Mouse (Mus musculus): ENCODE results near the gene Chn2.

Gene Chn2

DNA sequence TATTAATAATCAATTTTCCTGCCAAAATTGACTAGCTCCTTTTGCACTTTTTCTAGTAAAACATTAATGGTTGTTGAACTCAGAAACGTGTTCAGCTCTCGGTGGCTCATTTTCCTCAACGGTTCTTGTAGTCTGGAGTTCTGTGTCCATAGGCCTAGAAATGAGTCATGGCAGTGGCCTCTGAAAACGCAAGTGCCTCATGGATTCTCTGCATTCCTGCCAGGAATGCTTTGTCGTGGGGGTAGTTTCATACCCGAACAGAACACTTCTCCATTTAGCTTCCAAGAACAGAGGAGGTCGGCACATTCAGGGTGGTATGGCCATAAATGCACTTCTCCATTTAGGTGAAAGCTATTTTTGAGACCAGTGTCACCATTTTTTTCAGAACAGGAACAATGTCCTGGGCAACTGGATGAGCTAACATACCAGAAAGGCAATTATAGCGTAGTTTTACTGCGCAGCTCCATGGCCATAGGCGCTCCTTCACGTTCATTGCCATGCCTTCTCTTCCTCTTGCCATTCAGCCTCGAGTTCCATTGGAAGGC, 244.9 kb downstream of the Chn2 start:
- DNase-seq (ENCODE audit: low spot score): no peak

DNA sequence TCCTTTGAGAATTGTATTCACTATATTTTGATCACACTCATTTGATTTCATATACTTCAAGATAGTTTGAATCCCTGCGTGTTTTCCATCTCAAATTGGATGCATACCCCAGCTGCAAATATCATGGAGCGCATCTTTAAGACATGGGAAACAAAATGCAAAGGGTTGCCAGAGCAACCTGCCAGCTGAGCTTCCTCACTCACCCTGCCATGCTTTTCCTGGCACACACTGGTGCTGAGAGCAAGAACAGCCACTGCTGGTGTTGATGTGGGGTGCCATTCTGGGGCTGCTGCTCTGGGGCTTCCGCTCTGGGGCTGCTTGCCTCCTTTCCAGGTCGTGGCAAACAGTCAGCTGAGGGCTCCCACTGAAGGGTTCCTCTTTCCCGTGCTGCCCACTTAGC, 247.5 kb downstream of the Chn2 start:
- DNase-seq (ENCODE audit: low spot score): no peak

DNA sequence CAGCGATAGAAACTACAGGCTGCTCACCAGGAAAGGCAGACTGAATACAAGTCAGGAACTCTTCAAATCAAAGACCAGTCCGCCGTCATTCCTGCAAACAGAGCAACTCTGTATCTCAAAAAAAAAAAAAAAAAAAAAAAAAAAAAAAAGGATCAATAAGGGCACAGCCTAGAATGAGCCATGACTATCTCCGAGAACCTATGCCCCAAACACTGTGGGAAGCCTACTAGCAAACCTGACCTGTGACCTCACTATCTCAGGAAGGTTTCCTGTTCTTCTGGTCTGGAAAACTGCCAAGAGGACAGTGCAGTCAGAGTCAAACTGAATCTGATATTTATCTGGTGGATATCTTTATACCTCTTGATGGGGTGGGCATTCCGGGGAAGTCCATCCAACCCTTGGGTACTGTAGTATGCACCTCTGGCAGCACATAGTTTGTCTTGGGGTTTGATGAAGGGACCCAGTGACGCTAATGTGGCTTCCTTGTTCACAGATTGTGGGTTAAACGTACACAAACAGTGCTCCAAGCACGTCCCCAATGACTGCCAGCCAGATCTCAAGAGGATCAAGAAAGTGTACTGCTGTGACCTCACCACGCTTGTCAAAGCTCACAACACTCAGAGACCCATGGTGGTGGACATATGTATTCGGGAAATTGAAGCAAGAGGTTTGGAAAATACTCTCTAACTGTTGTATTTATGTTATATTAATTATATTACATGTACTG, 250.6 kb downstream of the Chn2 start:
- no peak for DNase-seq (ENCODE audit: low spot score)

DNA sequence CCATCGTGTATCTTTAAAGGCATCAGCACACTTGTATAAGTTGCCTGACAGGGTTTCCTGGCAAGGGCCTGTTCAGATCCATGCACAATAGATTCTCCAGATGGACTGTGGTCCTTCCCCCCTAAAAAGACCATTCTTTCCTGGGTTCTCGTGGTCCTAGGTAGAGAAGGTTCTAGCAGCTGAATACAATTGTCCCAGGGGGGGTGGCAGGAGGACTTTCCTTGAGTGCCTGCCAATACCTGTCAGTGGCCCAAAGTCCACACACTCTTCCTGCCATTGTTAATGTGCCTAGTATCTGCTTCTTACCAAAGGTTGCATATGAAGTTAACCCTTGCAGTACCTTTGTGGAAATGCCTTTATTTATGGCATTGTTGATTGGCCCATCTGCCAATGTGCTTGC, 257.9 kb downstream of the Chn2 start:
- DNase-seq (ENCODE audit: low spot score): no peak

DNA sequence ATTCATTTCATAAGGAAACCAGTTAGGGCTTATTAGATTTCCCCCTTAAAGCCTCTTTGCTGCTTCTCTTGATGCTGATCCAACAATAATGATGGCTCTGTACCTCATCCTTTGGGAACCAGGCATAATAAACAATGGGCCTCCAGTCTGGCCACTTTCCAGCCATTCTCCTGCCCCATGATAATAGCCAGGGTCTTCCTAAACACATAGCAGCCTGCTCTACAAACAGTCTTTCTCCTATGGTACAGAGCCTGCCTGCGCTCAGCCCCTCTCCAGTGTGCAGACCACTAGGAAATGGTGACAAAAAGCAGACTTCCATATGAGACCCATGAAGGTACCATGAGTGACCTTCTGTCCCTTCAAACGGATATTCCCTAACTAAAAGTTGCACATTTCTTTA, 260.1 kb downstream of the Chn2 start:
- no peak for DNase-seq (ENCODE audit: low spot score)

DNA sequence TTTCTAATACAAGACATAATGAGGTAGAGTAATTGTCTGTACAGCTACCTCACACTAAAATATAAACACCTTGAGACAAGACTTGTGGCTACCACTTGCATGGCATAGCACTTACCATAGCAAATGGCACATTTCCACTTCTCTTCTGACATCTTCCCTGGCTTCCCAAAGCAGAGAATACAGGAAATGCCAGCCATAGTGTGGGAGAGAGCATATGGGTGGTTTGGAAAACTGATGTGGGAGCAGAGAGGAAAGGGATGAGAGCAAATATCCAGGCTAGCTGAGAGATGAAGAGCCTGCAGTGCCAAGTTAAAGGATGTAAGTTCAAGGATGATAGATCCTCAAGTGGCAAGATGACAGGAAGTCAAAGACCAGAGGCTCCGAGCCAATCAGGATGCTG, 266.4 kb downstream of the Chn2 start:
- no peak for DNase-seq (ENCODE audit: low spot score)

DNA sequence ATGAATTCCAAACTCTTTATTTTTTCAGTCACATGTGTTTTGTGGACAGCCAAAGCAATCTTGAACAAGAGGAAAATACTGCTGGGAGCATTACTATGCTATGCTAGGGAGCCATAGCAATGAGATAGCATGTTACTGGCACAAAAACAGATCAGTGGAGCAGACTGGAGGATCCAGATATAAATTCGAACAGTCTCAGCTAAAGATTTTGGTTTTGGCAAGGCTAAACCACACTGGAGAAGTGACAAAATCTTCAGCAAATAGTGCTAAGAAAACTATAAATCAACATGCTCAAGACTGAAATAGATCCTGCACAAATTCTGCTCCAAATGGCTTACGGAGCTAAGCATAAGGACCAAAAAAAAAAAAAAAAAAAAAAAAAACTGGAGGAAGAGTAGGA, 273.7 kb downstream of the Chn2 start:
- no peak for DNase-seq (ENCODE audit: low spot score)

DNA sequence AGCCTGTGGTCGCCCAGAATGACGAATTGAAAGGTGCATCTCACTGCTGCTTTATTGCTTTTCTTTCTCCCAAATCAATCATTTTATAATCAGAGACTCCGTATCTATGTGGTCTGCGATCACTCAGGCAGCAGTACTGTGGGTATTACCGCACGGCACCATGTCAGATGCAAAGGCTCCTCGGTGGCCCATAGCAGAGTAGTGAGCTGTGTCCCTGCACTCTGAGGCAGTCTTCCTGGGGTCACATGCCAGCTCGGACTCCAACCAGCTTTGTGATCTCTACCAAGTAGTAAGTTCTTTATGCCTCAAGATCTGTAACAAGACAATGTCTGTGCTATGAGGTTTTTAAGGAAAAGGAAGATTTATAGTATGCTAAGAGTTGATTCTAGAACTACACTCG, 279.3 kb downstream of the Chn2 start:
- DNase-seq (ENCODE audit: low spot score): no peak

DNA sequence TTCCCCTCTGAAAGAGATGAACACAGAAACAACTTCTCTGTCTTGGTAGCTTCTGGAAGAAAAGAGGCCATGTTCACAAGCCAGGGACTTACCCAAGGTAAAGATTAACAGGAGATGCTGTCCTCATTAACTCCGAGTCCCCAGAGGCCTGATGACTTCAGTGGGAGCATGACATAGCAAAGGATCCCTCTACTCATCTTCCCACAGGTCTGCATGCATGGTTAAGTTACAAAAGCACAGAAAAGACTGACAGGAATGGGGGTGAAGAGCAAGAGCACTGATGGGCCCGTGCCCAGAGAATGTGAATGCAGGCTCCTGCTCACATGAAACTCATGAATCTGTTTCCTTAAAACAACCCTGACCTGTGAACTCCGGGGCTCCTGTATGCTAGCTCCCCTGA, 279.8 kb downstream of the Chn2 start:
- DNase-seq (ENCODE audit: low spot score): no peak

DNA sequence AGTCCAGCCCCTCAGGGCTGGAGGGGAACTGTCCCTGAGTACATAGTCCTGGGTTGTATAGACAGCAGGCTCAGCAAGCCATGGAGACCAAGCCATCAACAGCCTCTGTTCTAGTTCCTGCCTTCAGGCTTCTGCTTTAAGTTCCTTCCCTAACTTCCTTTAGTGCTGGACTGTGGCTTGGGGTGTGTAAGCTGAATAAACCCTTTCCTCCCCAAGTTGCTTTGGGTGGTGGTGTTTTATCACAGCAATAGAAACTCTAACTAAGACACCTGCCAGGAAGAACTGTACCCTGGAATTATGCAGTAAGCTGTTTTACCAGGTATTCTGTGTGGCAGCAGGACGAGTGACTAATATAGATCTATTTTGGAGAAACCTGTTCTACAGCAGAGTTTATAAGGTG, 280.9 kb downstream of the Chn2 start:
- no peak for DNase-seq (ENCODE audit: low spot score)

DNA sequence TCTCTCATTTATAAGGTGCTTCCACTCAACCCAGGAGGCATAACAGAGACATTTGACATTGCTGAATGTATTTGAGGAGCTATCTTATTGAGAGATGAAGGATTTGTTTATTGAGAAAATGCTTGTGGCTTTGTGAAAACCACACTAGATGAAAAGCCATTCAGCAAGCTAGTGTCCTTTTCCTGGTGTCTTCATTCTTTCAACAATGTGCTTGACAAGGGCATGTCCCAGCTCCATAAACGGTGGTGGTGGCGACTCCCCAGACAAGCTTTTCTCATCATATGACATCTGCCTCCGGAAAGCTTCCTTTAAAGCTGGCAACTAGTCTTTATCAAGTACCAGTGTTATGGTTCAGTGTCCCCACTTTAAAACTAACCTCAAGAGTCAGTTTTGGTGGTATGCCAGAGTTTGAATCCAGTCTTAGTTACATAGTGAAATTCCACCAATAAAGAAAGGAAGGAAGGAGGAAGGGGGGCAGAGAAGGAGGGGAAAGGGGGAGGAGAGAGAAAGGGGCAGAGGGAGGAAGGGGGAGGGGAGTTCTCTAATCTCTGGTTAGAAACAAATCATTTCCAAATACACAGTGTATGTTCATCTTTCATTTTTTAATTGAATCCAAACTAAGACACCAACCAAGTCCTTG, 286.0 kb downstream of the Chn2 start, which contains the start of gene Prr15:
TSS of gene Prr15 (plus strand) at position 590 of the 640 bp plus-strand sequence.
- DNase-seq (ENCODE audit: low spot score): no peak

DNA sequence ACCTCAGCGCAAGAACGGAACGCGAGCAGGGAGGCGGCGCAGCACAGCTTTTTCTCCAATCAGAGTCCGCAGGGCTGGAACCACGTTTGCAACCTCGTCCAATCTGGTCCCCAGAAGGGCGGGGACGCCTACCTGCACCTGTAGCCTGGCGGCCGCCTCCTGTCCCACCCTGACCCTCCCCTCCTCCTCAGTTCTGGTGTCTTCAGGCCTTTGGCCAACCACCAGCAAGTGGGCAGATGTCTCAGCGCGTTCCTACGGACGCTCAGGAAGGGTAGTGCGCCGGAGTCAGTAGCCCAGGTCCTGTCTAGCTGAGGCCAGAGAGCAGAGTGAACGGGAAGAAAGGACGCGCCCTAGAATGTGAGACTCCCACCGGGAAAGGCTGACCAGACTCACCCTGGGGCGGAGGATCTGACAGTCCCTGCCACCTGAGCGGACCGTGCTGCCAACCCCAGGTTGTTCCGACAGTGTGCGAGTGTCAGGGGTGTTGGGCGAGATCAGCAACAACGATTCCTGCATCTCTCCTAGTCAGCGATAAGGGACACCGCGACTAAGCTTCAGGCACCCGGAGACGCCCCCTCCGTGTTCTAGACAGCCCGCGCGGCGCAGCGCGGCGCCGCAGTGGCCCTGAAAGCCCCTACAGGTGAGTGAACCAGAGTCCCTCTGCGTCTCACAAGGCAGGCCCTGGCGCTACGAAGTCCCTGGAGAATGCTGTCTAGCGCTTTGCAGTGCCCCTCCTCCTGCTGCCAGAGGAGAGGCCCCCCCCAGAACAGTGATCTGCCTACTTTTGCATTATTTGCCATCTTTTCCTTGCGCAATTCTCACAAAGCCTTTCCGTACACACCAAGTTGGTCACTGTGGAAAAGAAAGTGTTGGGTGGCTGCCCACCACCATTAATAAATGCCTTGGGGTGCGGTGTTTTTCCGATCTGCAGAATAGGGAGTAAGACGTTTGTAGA, 287.6 kb downstream of the Chn2 start:
- DNase-seq (ENCODE audit: low spot score): peak; percentile 67

DNA sequence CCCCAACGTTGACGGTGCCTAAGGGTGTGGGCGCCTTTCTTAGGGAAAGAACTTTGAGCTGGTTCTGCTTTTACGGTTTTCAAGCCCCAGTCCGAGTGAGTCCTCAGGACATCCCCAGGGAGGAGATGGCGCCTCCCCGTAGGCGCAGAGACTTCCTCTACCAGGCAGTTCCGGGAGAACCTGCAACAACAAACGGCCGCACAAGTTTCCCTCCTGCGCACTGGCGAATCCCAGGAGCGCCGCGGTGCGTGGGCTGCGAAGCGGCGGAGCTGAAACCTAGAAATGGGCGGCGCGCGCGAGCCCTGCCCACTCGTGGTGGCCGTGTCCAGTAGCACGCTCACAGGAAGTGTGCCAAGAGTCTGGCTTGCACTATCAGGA, 288.3 kb downstream of the Chn2 start:
- DNase-seq (ENCODE audit: low spot score): peak; percentile 79

DNA sequence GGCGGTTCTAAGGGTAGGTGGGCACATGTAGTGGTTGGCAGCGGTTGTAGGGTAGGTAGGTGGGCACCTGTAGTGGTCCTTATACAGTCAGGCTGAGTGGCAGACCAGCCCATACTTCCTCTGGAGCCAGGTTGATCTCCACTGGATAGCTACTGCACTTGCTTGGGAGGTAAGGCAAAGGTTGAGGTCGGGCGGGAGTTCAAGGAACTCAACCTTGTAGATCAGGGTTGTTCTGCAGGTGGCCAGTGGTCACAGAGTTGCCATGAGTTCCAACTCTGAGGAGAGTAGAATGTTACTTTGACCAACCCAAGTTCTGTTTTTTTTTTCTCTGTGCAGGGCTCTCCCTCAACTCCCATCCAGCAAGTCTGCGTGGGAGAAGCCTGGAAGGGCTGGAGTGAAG, 289.4 kb downstream of the Chn2 start:
- no peak for DNase-seq (ENCODE audit: low spot score)

DNA sequence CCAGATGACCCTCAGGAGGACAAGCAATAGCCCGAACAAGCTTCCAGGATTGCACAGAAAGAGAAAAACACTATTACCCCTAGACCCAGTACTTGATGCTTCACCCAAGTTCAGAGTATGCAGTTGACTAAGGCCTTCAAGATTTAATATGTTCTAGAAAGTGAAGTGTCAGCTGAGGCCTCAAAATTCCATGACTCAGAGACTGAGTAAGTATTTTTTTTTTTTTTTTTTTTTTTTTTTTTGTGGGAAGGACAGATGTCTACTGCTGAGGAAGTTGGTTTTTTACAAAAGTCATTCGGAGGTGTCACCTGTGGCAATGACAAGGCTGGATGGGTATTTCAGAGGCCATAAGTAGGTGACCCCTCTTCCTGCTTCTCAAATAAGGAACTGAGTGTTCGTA, 290.2 kb downstream of the Chn2 start:
- no peak for DNase-seq (ENCODE audit: low spot score)

DNA sequence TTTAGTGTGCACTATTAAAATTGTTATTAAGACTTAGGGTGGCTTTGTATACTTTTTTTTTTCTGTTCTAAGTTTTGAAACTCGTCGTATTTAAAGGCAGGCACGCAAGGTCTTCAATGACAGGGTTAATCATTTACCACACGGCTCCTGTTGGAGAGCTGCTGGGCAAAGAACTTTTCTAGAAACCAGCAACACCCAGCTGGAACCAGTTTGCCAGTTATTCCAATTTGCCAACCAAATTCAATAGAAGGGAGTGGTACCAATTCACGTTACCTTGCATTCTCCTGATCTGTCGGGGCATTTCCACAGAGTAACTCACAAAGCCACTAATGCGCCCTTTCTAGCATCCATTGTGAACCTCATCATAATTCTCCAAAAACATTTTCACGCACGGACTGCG, 290.8 kb downstream of the Chn2 start:
- DNase-seq (ENCODE audit: low spot score): no peak

DNA sequence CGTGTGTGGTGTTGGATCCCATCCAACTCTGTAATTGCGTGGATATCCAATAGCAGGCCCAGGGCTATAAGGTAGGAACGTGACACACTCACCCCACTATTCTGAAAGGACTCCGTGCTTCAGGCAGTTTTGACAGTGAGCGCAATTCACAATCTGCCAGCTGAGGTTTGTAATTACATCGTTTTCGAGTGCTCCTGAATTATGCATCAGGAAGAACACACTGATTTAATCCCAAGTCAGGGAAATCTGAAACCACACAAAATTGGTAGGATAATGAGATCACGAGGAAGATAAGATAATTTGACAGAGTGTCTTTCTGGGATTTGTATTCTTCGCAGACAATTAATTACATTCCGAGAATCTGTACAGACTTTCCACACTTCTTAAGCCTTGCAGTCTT, 292.4 kb downstream of the Chn2 start:
- DNase-seq (ENCODE audit: low spot score): no peak

DNA sequence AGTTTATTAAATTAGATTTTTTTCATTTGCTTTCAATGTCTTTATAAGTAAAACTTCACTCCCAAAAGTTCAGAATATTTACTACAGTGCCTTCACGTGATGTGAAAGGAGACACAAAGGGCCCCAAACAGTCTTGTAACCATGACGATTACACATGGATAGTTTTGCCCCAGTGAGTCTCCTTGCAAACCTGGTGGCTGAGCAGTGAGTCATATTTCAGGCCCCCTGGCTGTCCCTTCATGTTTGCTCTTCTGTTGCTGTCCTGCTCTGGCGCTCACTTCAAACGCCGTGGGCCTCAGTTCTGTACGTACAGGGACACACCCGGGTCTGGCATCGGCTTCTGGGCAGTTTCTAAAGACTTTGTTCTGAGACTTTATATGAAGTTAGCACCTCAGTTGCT, 292.8 kb downstream of the Chn2 start:
- no peak for DNase-seq (ENCODE audit: low spot score)

DNA sequence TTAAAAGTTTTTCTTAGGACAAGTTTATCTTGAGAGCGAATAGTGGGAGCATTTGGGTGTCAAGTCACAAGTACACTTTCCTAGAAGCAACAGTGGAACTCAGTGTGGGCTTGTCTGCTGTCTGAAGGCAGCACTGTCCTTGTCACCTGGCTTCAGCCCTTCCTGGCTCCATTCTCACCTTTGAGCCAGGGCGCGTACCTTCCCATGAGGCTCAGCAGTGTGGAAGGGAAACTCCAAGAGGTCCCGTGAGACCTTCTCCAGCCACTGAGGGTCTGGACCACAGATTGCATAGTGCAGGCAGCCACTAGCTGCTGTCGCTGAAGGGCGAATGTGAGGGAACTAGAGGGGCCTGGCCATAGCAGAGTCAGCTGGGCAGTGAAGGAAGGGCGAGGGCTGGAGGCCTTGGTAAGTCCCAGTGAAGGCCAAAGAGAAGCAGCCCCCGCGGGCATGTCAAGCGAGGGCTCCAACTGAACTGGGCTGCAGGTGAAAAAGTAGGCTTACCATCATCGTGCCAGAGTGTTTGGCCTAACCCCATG, 293.8 kb downstream of the Chn2 start:
- DNase-seq (ENCODE audit: low spot score): no peak

DNA sequence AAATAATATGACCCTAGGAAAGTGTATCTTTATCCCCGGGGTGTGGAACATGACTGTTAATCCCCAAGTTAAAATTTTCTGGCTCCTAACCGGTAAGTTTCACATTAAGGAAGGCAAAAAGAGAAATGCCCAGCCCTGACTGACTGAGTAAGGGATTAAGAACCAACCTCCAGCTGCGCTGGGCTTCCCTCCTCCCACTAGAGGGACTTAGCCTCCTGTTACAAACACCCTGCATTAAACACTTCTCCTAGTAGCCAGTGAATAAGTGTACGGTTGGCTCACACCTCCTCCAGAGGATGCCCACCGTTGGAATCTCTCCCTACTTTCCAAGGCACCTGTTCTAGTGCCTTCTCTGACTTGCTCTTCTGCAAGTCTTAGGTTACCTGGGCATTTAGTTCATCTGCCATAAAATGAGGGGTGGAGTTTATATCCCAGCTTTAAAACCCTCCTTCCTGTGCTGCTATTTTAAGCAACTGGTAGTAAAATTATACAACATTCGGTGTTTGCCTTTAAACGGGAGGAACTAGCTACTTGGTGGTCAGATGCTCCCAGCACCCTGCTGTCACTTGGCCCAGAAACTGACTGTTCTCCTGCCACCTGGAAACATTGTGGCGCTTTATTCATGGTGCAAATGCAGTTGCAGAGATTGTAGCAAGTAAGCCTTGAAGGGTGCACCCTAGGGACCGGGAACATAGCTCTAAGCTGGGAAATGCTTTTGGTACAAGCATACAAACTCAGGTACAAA, 294.5 kb downstream of the Chn2 start:
- no peak for DNase-seq (ENCODE audit: low spot score)

DNA sequence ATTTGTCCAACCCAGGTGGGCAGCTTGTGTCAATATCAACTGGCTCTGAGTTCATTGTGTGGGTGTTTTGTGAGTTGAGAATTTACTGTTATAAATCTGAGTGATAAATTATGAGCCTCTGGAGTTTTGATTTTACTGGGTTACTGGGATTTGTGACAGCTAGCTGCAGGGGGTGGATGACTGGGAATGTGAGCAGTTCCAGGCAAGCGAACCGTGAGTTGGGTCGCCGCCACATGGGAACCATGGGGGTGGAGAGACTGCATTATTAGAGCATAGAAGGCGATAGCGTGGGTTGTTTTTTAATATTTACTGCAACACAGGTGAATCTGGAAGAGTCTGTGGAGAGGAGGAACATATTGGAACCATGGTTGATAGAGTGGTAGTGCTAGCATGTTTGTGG, 298.0 kb downstream of the Chn2 start:
- no peak for DNase-seq (ENCODE audit: low spot score)

DNA sequence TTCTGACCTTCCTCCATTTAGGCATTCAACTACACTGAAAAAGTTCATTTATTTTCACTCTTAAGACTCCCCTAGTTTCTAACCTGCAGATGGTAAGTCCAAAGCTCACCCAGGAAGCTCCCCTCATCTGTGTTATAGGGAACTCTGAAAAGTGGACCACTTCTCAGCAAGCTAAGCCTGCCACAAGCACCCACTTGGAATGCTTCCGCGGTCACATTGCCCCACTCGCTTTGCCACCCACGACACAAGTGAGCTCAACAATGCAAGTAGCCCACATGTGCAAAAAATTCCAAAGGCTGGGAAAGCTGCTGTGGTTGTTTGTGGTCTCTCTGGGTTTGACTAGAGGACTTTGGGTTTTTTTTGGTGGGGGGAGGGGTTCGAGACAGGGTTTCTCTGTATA, 301.8 kb downstream of the Chn2 start:
- no peak for DNase-seq (ENCODE audit: low spot score)
